Mouse (Mus musculus) spleen, adult 2 months (tissue): ENCODE data around the gene Hist1h2af.
"Not testable (repeated sequence)": the region's sequence is repeated elsewhere in the genome, so short reads cannot be mapped to it uniquely, and the experiment has no call there.

Experiments used
- CTCF ChIP-seq: fragments of 200-500 bp; IDR thresholded peaks from 2 replicates; pipeline ENCODE4 v1.5.1; 2011; ENCODE audit warnings: mild to moderate bottlenecking, inconsistent platforms; ENCODE audit not compliant: insufficient read depth, insufficient read length, insufficient replicate concordance; ENCODE audit errors: extremely low read depth
- POLR2A ChIP-seq: fragments of 200-500 bp; IDR thresholded peaks from 2 replicates; pipeline ENCODE4 v1.6.1; 2011; ENCODE audit warnings: low read depth, low read length, inconsistent platforms

DNA sequence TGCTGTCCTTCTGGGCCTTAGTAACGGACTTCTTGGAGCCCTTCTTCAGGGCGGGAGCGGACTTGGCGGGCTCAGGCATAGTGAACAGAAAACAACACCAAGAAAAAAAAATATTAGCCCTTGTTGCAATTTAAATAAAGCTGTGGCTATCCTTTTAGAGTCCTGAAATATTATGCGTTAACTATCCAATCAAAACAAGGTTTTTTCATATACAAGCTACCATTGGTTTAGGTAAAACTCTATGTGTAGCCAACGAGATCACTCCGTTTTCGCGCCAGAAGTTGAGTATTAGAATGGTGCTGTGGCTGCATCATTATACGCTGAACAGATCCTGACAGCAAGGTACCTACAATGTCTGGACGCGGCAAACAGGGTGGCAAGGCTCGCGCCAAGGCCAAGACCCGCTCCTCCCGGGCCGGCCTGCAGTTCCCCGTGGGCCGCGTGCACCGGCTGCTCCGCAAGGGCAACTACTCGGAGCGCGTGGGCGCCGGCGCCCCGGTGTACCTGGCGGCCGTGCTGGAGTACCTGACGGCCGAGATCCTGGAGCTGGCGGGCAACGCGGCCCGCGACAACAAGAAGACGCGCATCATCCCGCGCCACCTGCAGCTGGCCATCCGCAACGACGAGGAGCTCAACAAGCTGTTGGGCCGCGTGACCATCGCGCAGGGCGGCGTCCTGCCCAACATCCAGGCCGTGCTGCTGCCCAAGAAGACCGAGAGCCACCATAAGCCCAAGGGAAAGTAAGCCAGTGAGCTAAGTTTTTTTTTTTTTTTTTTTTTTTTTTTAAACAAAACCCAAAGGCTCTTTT, at the start of gene Hist1h2af:
- not testable (repeated sequence) for TF ChIP-seq CTCF, POLR2A
